Mouse (Mus musculus) right cerebral cortex, postnatal 4 days (tissue): Measurements from ENCODE around the gene Rab5if.
"Not testable (repeated sequence)": the region's sequence is repeated elsewhere in the genome, so short reads cannot be mapped to it uniquely, and the experiment has no call there.

ENCODE experiments used
- DNase-seq: peaks from one replicate; pipeline ENCODE4 v3.0.0-alpha.2; 2022

Rab5if gene

GRCm38 (mm10) chr2:156892240-156892639 is 29.3 kb downstream of the Rab5if start:
- no peak for DNase-seq

DNA sequence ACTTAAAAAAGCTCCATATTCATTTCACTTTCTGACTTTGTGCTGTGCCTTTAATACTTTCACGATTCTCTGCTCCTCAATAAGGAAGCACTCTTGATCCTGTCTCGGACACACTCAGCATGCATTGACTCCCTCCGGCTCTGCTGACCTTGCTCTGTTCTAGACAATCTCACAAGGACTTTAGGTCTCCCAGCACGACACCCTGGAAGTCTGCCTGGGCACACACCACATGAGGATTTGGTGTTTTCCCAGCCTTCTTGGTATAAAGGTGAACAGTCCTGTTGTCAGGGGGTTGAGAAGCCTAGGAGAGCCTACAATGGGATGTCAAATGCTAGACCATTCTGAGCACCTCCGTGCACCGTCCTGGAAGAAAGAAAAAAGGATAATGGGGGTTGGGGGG is 29.9 kb downstream of the Rab5if start:
- DNase-seq, result no peak

DNA sequence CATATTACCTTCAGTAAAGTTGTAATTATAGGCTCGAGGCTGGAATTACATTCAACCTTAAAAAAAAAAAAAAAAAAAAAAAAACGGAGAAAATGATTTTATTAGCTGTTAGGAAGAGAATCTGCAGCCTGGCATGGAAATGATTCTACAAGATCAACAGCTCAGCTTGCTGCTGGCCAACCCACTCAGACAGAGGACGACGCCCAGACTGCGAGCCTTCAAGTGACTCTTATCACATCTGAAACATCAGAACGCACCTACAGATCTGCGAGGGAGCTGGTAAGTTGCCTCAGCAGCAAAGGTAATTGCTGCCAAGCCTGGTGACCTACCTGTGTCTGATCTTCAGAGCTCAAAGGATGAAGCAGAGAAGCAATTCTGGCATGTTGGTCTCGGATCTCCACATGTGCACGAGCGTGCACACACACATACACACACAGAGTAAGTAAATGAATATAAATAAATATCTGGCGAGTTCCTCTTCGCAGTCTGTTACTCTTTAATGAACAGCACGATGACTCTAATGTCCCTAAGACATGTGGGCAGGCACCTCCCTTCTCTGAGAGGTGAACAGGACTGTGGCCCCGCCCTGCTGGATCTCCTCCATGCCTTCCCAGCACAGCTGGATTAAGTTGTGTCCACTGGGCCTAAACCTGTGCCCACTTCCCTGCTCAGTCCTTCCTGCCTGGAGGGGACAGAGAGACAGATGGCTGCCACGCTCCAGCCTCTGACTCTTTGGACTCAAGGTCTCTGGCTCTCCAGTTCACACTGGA is 31.8 kb downstream of the Rab5if start:
- no peak for DNase-seq

DNA sequence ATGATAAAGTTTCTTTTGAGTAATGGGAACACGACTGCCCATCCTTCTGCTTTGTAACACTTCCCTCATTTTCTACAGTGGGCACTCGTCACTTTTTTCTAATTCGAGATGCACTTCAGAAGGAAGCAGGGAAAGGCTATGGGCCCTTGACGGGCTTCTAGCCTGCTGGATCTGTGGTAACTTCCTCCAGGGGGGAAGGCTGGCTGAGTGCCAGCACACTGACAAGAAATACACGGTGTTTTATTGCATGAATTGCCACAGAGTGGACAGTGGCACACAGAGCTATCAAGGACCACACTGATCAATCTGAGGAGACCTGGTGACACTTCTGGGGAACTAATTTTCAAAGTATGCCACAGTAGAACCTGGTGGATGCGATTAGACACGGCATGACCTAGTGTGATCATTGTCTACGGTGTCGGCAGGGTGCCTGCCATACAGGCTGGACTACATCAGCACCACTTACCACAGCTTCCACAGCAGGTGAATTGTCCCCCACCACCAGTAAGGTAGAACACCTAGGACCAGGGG is 33.5 kb downstream of the Rab5if start:
- no peak for DNase-seq

DNA sequence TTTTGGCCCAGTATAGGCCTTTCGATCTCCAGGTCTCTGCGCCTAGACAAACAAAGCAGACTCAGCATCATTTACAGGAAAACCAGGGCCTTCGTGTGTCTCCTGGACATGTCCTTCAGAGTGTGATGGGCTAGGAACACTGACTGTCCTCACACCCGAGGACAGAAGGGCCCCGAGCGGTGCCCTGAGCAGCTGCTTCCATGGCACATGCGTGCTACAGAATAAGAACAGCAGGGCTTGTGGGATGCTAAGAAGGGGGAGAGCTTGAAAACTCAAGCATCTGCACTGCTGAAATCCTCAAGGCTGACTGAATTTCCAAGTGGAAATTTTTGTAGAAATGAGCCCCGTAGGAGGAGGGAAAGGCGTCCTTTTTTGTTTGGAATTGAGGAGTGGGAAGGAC is 34.1 kb downstream of the Rab5if start:
- DNase-seq, result no peak

DNA sequence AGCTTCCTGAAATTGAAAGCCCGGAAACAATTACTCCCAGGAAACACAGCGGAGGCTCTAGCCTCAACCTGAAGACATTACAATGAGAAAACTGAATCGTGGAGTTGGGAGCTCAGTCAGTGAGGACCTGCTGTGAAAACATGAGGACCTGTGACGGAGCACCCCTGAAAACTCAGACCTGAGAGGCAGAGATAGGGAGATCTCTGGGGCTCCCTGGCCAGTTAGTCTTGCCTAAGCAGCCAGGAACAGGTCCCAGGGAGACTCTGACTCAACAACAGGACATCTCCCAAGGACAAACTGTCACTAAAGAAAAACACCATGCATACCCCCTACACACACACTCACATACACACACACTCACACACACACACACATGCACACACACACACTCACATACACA is 35.4 kb downstream of the Rab5if start:
- no peak for DNase-seq

DNA sequence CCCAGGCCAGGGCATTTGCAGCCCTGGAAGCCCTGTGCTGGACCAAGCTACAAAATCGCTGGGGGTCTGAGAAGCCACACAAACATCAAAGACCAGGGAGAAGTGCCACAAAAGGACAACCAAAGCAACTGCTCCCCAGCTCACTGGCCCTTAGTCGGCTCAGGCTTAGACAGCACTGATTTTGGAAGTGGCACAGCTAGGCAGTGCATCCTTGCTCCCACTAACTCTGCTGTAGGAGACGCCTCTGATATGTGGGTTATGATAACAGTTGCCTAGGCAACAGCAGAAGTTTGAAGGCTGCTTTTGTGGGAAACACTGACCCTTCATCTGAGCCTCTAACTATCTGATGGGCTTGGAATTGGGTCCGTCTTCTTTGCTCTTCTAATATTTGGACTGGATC is 36.3 kb downstream of the Rab5if start:
- DNase-seq, result no peak

DNA sequence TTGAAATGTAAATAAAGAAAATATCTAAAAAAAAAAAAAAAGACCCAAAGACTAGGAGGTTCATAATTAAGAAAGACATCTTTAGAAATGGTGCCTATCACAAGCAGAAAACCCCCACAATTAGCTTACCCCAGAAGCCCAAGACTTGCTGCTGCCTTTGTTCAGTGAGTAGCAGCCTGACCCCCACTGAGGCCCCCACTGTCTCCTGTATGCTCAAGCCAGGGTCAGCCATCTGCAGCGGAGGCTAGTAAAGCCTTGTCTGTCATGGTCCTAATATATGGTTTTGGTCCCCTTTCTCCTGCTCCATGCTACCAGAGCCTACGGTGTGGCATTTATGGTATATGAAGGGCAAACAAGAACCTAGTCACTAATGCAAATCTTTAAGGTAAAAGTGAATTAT is 38.4 kb downstream of the Rab5if start:
- DNase-seq, result no peak

DNA sequence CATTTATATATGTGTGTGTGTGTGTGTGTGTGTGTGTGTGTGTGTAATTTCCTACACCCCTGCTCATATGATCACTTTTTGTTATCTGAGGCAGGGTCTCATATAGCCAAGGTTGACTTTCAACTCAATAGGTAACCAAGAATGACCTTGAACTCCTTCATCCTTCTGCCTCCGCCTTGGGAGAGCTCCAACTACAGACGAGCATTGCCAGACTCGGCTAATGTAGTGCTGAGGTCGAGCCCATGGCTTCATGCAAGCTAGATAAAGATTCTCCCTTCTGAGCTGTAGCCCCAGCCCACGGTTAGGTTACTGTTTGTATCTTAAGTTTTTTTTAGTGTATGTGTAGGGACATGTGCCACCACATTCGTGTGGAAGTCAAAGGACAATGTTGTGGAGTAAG is 39.0 kb downstream of the Rab5if start:
- no peak for DNase-seq

GRCm38 (mm10) chr2:156902411-156902810 is 39.5 kb downstream of the Rab5if start:
- DNase-seq, result not testable (repeated sequence)

DNA sequence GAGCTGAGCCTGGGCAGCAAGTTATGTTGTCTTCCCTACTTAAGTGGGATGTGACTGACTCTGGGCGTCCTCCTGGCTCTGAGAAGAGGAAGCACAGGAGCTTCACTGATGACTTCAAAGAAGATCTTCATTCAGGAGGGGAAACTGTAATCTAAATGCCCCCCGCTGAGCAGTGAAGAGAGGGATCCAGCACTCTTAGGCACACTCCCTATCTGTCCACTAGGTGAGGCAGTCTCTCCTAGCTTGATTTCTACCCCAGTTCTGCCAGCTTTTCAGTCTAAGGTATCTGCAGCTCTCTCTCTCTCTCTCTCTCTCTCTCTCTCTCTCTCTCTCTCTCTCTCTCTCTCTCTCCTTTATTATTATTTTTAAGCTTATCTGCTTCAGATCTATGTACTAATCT is 40.4 kb downstream of the Rab5if start:
- DNase-seq, result no peak

- DNase-seq, result peak; percentile 82
Measured at GRCm38 (mm10) chr2:156904976-156905717, 42.2 kb downstream of the Rab5if start.

DNA sequence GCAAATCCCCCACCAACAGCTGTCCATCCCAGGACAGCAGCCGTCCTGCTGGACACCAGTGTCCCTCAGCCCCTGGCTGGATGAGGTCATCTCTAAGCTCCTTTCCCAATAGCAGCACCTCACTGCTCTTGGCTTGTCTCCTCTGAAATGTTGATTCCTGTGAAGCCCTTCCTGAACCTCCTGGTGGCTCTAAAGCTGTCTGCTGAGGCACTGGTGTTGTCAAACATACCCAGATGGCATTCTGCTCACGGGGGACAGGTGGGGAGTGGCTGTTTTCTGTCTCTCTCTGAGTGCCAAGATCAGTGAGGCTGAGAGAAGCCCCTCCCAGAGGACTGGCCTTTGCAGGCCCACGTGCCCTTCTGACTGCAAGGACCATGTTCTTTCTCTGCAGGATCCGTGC is 43.0 kb downstream of the Rab5if start:
- DNase-seq, result not testable (repeated sequence)

DNA sequence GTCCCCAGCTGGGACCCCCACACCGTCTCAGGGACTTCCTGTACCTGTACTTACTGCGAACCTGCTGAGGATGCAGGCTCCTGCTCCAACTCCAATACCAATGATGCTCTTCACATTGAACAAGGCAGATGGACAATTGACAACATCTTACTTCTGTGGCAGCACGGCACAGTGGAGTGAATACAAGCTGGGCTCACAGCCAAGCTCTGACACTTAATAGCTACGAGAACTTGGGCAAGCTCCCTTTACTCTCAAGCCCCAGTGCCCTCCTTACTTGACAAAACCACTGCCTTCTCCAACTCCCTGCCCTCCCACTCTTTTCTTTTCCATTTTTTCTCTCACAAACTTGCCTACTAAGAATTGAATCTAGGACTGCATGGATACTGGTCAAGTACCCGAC is 50.3 kb downstream of the Rab5if start:
- DNase-seq, result no peak

DNA sequence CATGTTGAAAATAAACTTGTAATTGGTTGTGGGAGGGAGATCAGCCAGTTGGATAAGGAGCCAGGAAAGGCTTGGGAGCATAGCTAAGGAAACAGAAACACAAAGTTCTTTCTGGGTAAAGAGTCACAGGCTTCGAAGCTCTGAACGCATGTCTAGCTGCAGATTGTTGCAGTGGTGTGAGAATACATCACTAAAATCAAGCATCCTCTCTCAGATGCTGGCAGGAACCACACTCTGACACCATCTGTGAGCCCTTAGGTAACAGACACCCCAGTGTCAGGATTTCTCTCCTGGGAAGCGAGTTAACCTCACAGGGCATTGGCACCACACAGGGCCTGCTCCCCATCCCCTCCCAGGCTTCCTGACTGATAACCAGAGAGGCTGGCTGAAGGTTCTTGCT is 52.6 kb downstream of the Rab5if start:
- DNase-seq, result no peak

- no peak for DNase-seq
Measured at GRCm38 (mm10) chr2:156916419-156917125, 53.6 kb downstream of the Rab5if start.

DNA sequence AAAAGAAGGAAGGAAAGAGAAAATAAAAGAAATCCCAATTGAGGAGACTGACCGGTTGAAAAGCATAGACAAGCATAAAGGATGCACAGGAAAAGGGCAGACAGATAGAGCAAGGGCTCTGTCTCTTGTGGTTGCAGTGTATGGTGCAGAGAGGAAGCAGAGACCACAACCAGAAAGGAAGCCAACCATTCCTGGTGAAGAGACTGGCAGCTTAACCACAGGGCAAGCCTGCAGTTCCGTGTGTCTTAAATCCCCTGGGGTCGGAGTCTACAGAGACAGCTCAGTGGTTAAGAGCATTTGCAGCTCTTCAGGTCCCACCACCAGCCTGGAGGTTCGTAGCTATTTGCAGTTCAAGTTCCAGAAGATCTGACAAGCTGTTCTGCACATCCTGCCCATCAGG is 55.6 kb downstream of the Rab5if start:
- no peak for DNase-seq

- not testable (repeated sequence) for DNase-seq
Measured at GRCm38 (mm10) chr2:156919191-156919590, 56.3 kb downstream of the Rab5if start.

- DNase-seq, result no peak
Measured at GRCm38 (mm10) chr2:156919796-156920195, 56.9 kb downstream of the Rab5if start.

GRCm38 (mm10) chr2:156923057-156923456 is 60.1 kb downstream of the Rab5if start:
- no peak for DNase-seq
